Mouse (Mus musculus): ENCODE results near the gene Abcc8. TPM values are rescaled to one million over a fixed set of nuclear protein-coding genes. Genes with fewer than 3 reads are reported as not detected.

The Abcc8 gene
- polyA plus RNA-seq, 1 experiment from 2014 or later = 32.3 TPM

GRCm38 (mm10) chr7:46096136-46096535, 83.7 kb downstream of the Abcc8 start:
- Histone ChIP-seq H3K4me1 (ENCODE audit: control insufficient read depth, insufficient read depth, low read length) (peaks cover 10% of the 10 kb centered on the region), H3K4me2 (ENCODE audit: low read depth, low read length) (peak overlapping the region; percentile 71), H3K9me3 (replicated peaks; ENCODE audit: control insufficient read depth, low read length) (no peaks in the 10 kb centered on the region), H3K27me3 (ENCODE audit: control insufficient read depth, insufficient read depth, low read length) (no peaks in the 10 kb centered on the region), H3K36me3 (ENCODE audit: control insufficient read depth, insufficient read depth) (no peaks in the 10 kb centered on the region), H3K9ac (ENCODE audit: low read length) (peak overlapping the region; percentile 51; the same call in 1 of the 2 replicates), H3K27ac (ENCODE audit: low read length) (peak overlapping the region; percentile 99; the same call in 1 of the 2 replicates), H3K4me3 (ENCODE audit: low read length) (peak overlapping the region; percentile 52)
- peak; percentile 34 for ATAC-seq (replicated peaks; ENCODE audit: extremely low read depth, insufficient read depth, low FRiP score)
- 7% methylated on average over 4 of the region's 4 CpGs for WGBS

- Histone ChIP-seq H3K4me3 (ENCODE audit: low read length) (no peak overlapping the region), H3K27ac (ENCODE audit: low read length) (no peak overlapping the region), H3K9me3 (replicated peaks; ENCODE audit: control insufficient read depth, low read length) (peaks cover 7% of the 10 kb centered on the region), H3K27me3 (ENCODE audit: control insufficient read depth, insufficient read depth, low read length) (no peaks in the 10 kb centered on the region), H3K36me3 (ENCODE audit: control insufficient read depth, insufficient read depth) (no peaks in the 10 kb centered on the region), H3K9ac (ENCODE audit: low read length) (no peak overlapping the region), H3K4me2 (ENCODE audit: low read depth, low read length) (no peak overlapping the region), H3K4me1 (ENCODE audit: control insufficient read depth, insufficient read depth, low read length) (peaks cover 10% of the 10 kb centered on the region)
- 65% methylated on average over 8 of the region's 8 CpGs for WGBS
- no peak for ATAC-seq (replicated peaks; ENCODE audit: extremely low read depth, insufficient read depth, low FRiP score)
Observed at GRCm38 (mm10) chr7:46092803-46093202, 87.0 kb downstream of the Abcc8 start.

GRCm38 (mm10) chr7:46088241-46088640, 91.6 kb downstream of the Abcc8 start:
- Histone ChIP-seq H3K27ac (ENCODE audit: low read length) (no peak overlapping the region), H3K27me3 (ENCODE audit: control insufficient read depth, insufficient read depth, low read length) (no peaks in the 10 kb centered on the region), H3K4me3 (ENCODE audit: low read length) (no peak overlapping the region), H3K4me2 (ENCODE audit: low read depth, low read length) (no peak overlapping the region), H3K9me3 (replicated peaks; ENCODE audit: control insufficient read depth, low read length) (peaks cover 7% of the 10 kb centered on the region), H3K4me1 (ENCODE audit: control insufficient read depth, insufficient read depth, low read length) (peaks cover 9% of the 10 kb centered on the region), H3K36me3 (ENCODE audit: control insufficient read depth, insufficient read depth) (no peaks in the 10 kb centered on the region), H3K9ac (ENCODE audit: low read length) (no peak overlapping the region)
- WGBS = 75% methylated on average over 6 of the region's 6 CpGs
- no peak for ATAC-seq (replicated peaks; ENCODE audit: extremely low read depth, insufficient read depth, low FRiP score)

GRCm38 (mm10) chr7:46086378-46086777, 93.5 kb downstream of the Abcc8 start:
- 87% methylated on average over 6 of the region's 6 CpGs for WGBS
- no peaks in the 10 kb centered on the region for H3K27me3 ChIP-seq (ENCODE audit: control insufficient read depth, insufficient read depth, low read length)

GRCm38 (mm10) chr7:46084839-46085513, 94.9 kb downstream of the Abcc8 start:
- Histone ChIP-seq H3K4me2 (ENCODE audit: low read depth, low read length) (no peak overlapping the region), H3K27ac (ENCODE audit: low read length) (no peak overlapping the region), H3K9ac (ENCODE audit: low read length) (no peak overlapping the region), H3K4me3 (ENCODE audit: low read length) (no peak overlapping the region), H3K36me3 (ENCODE audit: control insufficient read depth, insufficient read depth) (peaks cover 15% of the 10 kb centered on the region), H3K4me1 (ENCODE audit: control insufficient read depth, insufficient read depth, low read length) (peaks cover 12% of the 10 kb centered on the region), H3K27me3 (ENCODE audit: control insufficient read depth, insufficient read depth, low read length) (no peaks in the 10 kb centered on the region), H3K9me3 (replicated peaks; ENCODE audit: control insufficient read depth, low read length) (peaks cover 7% of the 10 kb centered on the region)
- 42% methylated on average over 16 of the region's 16 CpGs for WGBS
- ATAC-seq (replicated peaks; ENCODE audit: extremely low read depth, insufficient read depth, low FRiP score) = peak; percentile 38; the same call in 1 of the 2 replicates

More at GRCm38 (mm10) chr7:46086378-46086777, 93.5 kb downstream of the Abcc8 start:
- no peak overlapping the region for H3K9ac ChIP-seq (ENCODE audit: low read length)
- H3K27ac ChIP-seq (ENCODE audit: low read length) = no peak overlapping the region
- H3K4me3 ChIP-seq (ENCODE audit: low read length) = no peak overlapping the region
- no peak for ATAC-seq (replicated peaks; ENCODE audit: extremely low read depth, insufficient read depth, low FRiP score)
- peaks cover 9% of the 10 kb centered on the region for H3K36me3 ChIP-seq (ENCODE audit: control insufficient read depth, insufficient read depth)
- no peak overlapping the region for H3K4me2 ChIP-seq (ENCODE audit: low read depth, low read length)
- peaks cover 7% of the 10 kb centered on the region for H3K9me3 ChIP-seq (replicated peaks; ENCODE audit: control insufficient read depth, low read length)
- H3K4me1 ChIP-seq (ENCODE audit: control insufficient read depth, insufficient read depth, low read length) = peaks cover 12% of the 10 kb centered on the region

GRCm38 (mm10) chr7:46084024-46084423, 95.8 kb downstream of the Abcc8 start:
- H3K36me3 ChIP-seq (ENCODE audit: control insufficient read depth, insufficient read depth) = peaks cover 15% of the 10 kb centered on the region
- H3K9ac ChIP-seq (ENCODE audit: low read length) = no peak overlapping the region
- H3K27me3 ChIP-seq (ENCODE audit: control insufficient read depth, insufficient read depth, low read length) = no peaks in the 10 kb centered on the region
- WGBS = 66% methylated on average over 10 of the region's 10 CpGs
- no peak overlapping the region for H3K4me2 ChIP-seq (ENCODE audit: low read depth, low read length)
- no peak for ATAC-seq (replicated peaks; ENCODE audit: extremely low read depth, insufficient read depth, low FRiP score)
- H3K27ac ChIP-seq (ENCODE audit: low read length) = no peak overlapping the region
- peaks cover 12% of the 10 kb centered on the region for H3K4me1 ChIP-seq (ENCODE audit: control insufficient read depth, insufficient read depth, low read length)
- peaks cover 5% of the 10 kb centered on the region for H3K9me3 ChIP-seq (replicated peaks; ENCODE audit: control insufficient read depth, low read length)
- no peak overlapping the region for H3K4me3 ChIP-seq (ENCODE audit: low read length)

- H3K9me3 ChIP-seq (replicated peaks; ENCODE audit: control insufficient read depth, low read length) = no peaks in the 10 kb centered on the region
- H3K4me1 ChIP-seq (ENCODE audit: control insufficient read depth, insufficient read depth, low read length) = peaks cover 4% of the 10 kb centered on the region; the same call in 1 of the 2 replicates
- H3K27ac ChIP-seq (ENCODE audit: low read length) = no peak overlapping the region
- no peak for ATAC-seq (replicated peaks; ENCODE audit: extremely low read depth, insufficient read depth, low FRiP score)
- H3K27me3 ChIP-seq (ENCODE audit: control insufficient read depth, insufficient read depth, low read length) = no peaks in the 10 kb centered on the region
- WGBS = 77% methylated on average over 12 of the region's 12 CpGs
- no peak overlapping the region for H3K4me2 ChIP-seq (ENCODE audit: low read depth, low read length)
- H3K9ac ChIP-seq (ENCODE audit: low read length) = no peak overlapping the region
- no peak overlapping the region for H3K4me3 ChIP-seq (ENCODE audit: low read length)
- peaks cover 32% of the 10 kb centered on the region for H3K36me3 ChIP-seq (ENCODE audit: control insufficient read depth, insufficient read depth)
Observed at GRCm38 (mm10) chr7:46077675-46078074, 102.2 kb downstream of the Abcc8 start.

GRCm38 (mm10) chr7:46076844-46077243, 103.0 kb downstream of the Abcc8 start:
- no peak overlapping the region for H3K27ac ChIP-seq (ENCODE audit: low read length)
- no peaks in the 10 kb centered on the region for H3K27me3 ChIP-seq (ENCODE audit: control insufficient read depth, insufficient read depth, low read length)
- no peaks in the 10 kb centered on the region for H3K9me3 ChIP-seq (replicated peaks; ENCODE audit: control insufficient read depth, low read length)
- H3K4me2 ChIP-seq (ENCODE audit: low read depth, low read length) = no peak overlapping the region
- ATAC-seq (replicated peaks; ENCODE audit: extremely low read depth, insufficient read depth, low FRiP score) = no peak
- H3K4me1 ChIP-seq (ENCODE audit: control insufficient read depth, insufficient read depth, low read length) = no peaks in the 10 kb centered on the region
- no peak overlapping the region for H3K9ac ChIP-seq (ENCODE audit: low read length)
- H3K36me3 ChIP-seq (ENCODE audit: control insufficient read depth, insufficient read depth) = peaks cover 30% of the 10 kb centered on the region
- no peak overlapping the region for H3K4me3 ChIP-seq (ENCODE audit: low read length)
- WGBS = 87% methylated on average over 7 of the region's 7 CpGs

- no peak for ATAC-seq (replicated peaks; ENCODE audit: extremely low read depth, insufficient read depth, low FRiP score)
- no peaks in the 10 kb centered on the region for H3K27me3 ChIP-seq (ENCODE audit: control insufficient read depth, insufficient read depth, low read length)
- no peak overlapping the region for H3K27ac ChIP-seq (ENCODE audit: low read length)
- no peak overlapping the region for H3K4me3 ChIP-seq (ENCODE audit: low read length)
- no peak overlapping the region for H3K9ac ChIP-seq (ENCODE audit: low read length)
- 94% methylated on average over 8 of the region's 8 CpGs for WGBS
- H3K4me2 ChIP-seq (ENCODE audit: low read depth, low read length) = no peak overlapping the region
- no peaks in the 10 kb centered on the region for H3K4me1 ChIP-seq (ENCODE audit: control insufficient read depth, insufficient read depth, low read length)
- H3K9me3 ChIP-seq (replicated peaks; ENCODE audit: control insufficient read depth, low read length) = no peaks in the 10 kb centered on the region
- peaks cover 52% of the 10 kb centered on the region for H3K36me3 ChIP-seq (ENCODE audit: control insufficient read depth, insufficient read depth)
Observed at GRCm38 (mm10) chr7:46068831-46069230, 111.0 kb downstream of the Abcc8 start.

All from heart, embryonic 16.5 days (tissue).